Mouse (Mus musculus) ES-E14 (cell line): Measurements from ENCODE around the gene Gm10160. TPM values are rescaled to one million over a fixed set of nuclear protein-coding genes. Genes with fewer than 3 reads are reported as not detected.

Source experiments
- DNase-seq: peaks from one replicate; pipeline ENCODE4 v3.0.0-alpha.2; 2013; ENCODE audit warnings: low read depth, low spot score
- H3K27ac ChIP-seq: 2 replicates; pipeline ENCODE4 v1.5.1; 2012; ENCODE audit warnings: low read depth, mild to moderate bottlenecking, low read length, moderate library complexity, mixed read lengths; ENCODE audit not compliant: poor library complexity, insufficient read depth, severe bottlenecking
- H3K36me3 ChIP-seq: 2 replicates; pipeline ENCODE4 v1.6.1; 2012; ENCODE audit warnings: mild to moderate bottlenecking, low read length, moderate library complexity, mixed read lengths; ENCODE audit not compliant: control insufficient read depth, poor library complexity, insufficient read depth, severe bottlenecking
- H3K4me1 ChIP-seq, 2 experiments: fragments of 150-350 bp in 1 of 2; sonication (generic) in 1 of 2; 2 replicates each; pipeline ENCODE4 v1.6.1; 2012; ENCODE audit warnings: low read length in 2 of 2, mild to moderate bottlenecking in 1 of 2, mixed read lengths in 1 of 2; ENCODE audit not compliant: control insufficient read depth in 2 of 2, insufficient read depth in 2 of 2, poor library complexity in 1 of 2
- H3K4me3 ChIP-seq, 2 experiments: fragments of 150-350 bp in 1 of 2; sonication (generic) in 1 of 2; 2 replicates each; pipeline ENCODE4 v1.5.1; 2012; ENCODE audit warnings: low read length in 2 of 2, low read depth in 1 of 2, mild to moderate bottlenecking in 1 of 2, mixed read lengths in 1 of 2; ENCODE audit not compliant: insufficient read depth in 1 of 2, poor library complexity in 1 of 2, severe bottlenecking in 1 of 2
- H3K9ac ChIP-seq: 2 replicates; pipeline ENCODE4 v1.6.1; 2012; ENCODE audit warnings: low read depth, mild to moderate bottlenecking, low read length, mixed read lengths; ENCODE audit not compliant: poor library complexity, insufficient read depth, severe bottlenecking
- H3K9me3 ChIP-seq: fragments of 150-350 bp; sonication (generic); 2 replicates; pipeline ENCODE4 v1.6.1; 2012; ENCODE audit warnings: low read depth, mild to moderate bottlenecking, low read length; ENCODE audit not compliant: control insufficient read depth, insufficient read depth
- CHD2 ChIP-seq: IDR thresholded peaks from 2 replicates; pipeline ENCODE4 v1.6.1; 2014; ENCODE audit warnings: mild to moderate bottlenecking, low read depth, low read length, inconsistent platforms
- HCFC1 ChIP-seq: IDR thresholded peaks from 2 replicates; pipeline ENCODE4 v1.6.1; 2012; ENCODE audit warnings: low read length, inconsistent platforms, borderline replicate concordance; ENCODE audit not compliant: insufficient read depth
- MAFK ChIP-seq: IDR thresholded peaks from 2 replicates; pipeline ENCODE4 v1.6.1; 2014; ENCODE audit warnings: mild to moderate bottlenecking, low read depth, low read length, inconsistent platforms; ENCODE audit not compliant: insufficient read depth
- ZC3H11A ChIP-seq: IDR thresholded peaks from 2 replicates; pipeline ENCODE4 v1.6.1; 2012; ENCODE audit warnings: low read depth, mild to moderate bottlenecking, inconsistent platforms, low read length, borderline replicate concordance
- ZNF384 ChIP-seq: IDR thresholded peaks from 2 replicates; pipeline ENCODE4 v1.6.1; 2012; ENCODE audit warnings: low read depth, low read length, inconsistent platforms
- in situ Hi-C, 2 experiments: fragments of 600-800 bp; cut with MboI; formaldehyde crosslinking; loops; one replicate each; pipeline ENCODE4 v1.15.1; 2025; ENCODE audit warnings: low sequenced_read_pairs in 2 of 2, inconsistent platforms in 1 of 2; ENCODE audit not compliant: unreplicated experiment in 2 of 2
- total RNA-seq: library from RNA; depleted of rRNA; stranded (reverse); fragments of 300-350 nt; gene quantifications from 2 replicates; pipeline ENCODE4 v1.2.3, GENCODE M21; 2012

The Gm10160 gene
- total RNA-seq, 1 experiment = not detected

GRCm38 (mm10) chr7:81844801-81845200 lies 10.8 kb downstream of the Gm10160 start:
- Histone ChIP-seq H3K4me3 (no peak overlapping the region), H3K9ac (no peak overlapping the region), H3K36me3 (no peaks in the 10 kb centered on the region), H3K9me3 (no peaks in the 10 kb centered on the region), H3K27ac (no peak overlapping the region), H3K4me1 (no peaks in the 10 kb centered on the region)
- DNase-seq = no peak
- TF ChIP-seq MAFK (no peak), HCFC1 (no peak), ZC3H11A (no peak), ZNF384 (no peak), CHD2 (no peak)
- in situ Hi-C loops = no loop called here

- H3K9ac ChIP-seq = no peak overlapping the region
- TF ChIP-seq HCFC1 (no peak), MAFK (no peak), CHD2 (no peak)
- no peak overlapping the region for H3K4me3 ChIP-seq
- H3K27ac ChIP-seq = no peak overlapping the region
- H3K9me3 ChIP-seq = no peaks in the 10 kb centered on the region
- in situ Hi-C loops = no loop called here
- no peak for DNase-seq
- H3K4me1 ChIP-seq = no peaks in the 10 kb centered on the region
- H3K36me3 ChIP-seq = no peaks in the 10 kb centered on the region
Observed at GRCm38 (mm10) chr7:81843903-81844302, 11.7 kb downstream of the Gm10160 start.

- H3K27ac ChIP-seq = no peak overlapping the region
- H3K36me3 ChIP-seq = no peaks in the 10 kb centered on the region
- no peak overlapping the region for H3K9ac ChIP-seq
- H3K4me1 ChIP-seq = no peaks in the 10 kb centered on the region
- no peak for TF ChIP-seq ZC3H11A
- TF ChIP-seq MAFK = no peak
- TF ChIP-seq CHD2 = no peak
- TF ChIP-seq ZNF384 = no peak
- no peak for TF ChIP-seq HCFC1
- DNase-seq = no peak
- H3K4me3 ChIP-seq = no peak overlapping the region
- no peaks in the 10 kb centered on the region for H3K9me3 ChIP-seq
- in situ Hi-C loops = no loop called here
Observed at GRCm38 (mm10) chr7:81842998-81843397, 12.6 kb downstream of the Gm10160 start.

GRCm38 (mm10) chr7:81842141-81842540 lies 13.5 kb downstream of the Gm10160 start:
- Histone ChIP-seq H3K9ac (no peak overlapping the region), H3K27ac (no peak overlapping the region), H3K9me3 (no peaks in the 10 kb centered on the region), H3K36me3 (no peaks in the 10 kb centered on the region), H3K4me1 (no peaks in the 10 kb centered on the region), H3K4me3 (no peak overlapping the region)
- in situ Hi-C loops = no loop called here
- TF ChIP-seq CHD2 (no peak), HCFC1 (no peak), ZC3H11A (no peak), MAFK (no peak), ZNF384 (no peak)
- no peak for DNase-seq

- in situ Hi-C loops = no loop called here
Observed at GRCm38 (mm10) chr7:81841439-81841838, 14.2 kb downstream of the Gm10160 start.

More at GRCm38 (mm10) chr7:81841439-81841838, 14.2 kb downstream of the Gm10160 start:
- Histone ChIP-seq H3K27ac (no peak overlapping the region), H3K4me3 (no peak overlapping the region), H3K36me3 (no peaks in the 10 kb centered on the region), H3K9me3 (no peaks in the 10 kb centered on the region), H3K9ac (no peak overlapping the region), H3K4me1 (no peaks in the 10 kb centered on the region)
- no peak for DNase-seq
- TF ChIP-seq HCFC1 = no peak
- no peak for TF ChIP-seq ZNF384
- TF ChIP-seq MAFK = no peak
- no peak for TF ChIP-seq CHD2
- TF ChIP-seq ZC3H11A = no peak
